Mouse (Mus musculus) hindbrain, embryonic 10.5 days (tissue): ENCODE measurements around the gene Thra. TPM values are rescaled to one million over a fixed set of nuclear protein-coding genes. Genes with fewer than 3 reads are reported as not detected.

Source experiments
- DNase-seq: peaks from one replicate; pipeline ENCODE4 v3.0.0-alpha.2; 2017; ENCODE audit warnings: low spot score
- H3K27ac ChIP-seq: fragments of 300-500 bp; sonication (generic); 2 replicates; pipeline ENCODE4 v1.5.1; 2016; ENCODE audit warnings: mild to moderate bottlenecking, moderate library complexity
- H3K27me3 ChIP-seq: fragments of 300-500 bp; sonication (generic); 2 replicates; pipeline ENCODE4 v1.6.1; 2016; ENCODE audit warnings: mild to moderate bottlenecking; ENCODE audit not compliant: poor library complexity, insufficient read depth, severe bottlenecking
- H3K36me3 ChIP-seq: fragments of 300-500 bp; sonication (generic); 2 replicates; pipeline ENCODE4 v1.6.1; 2016; ENCODE audit warnings: mild to moderate bottlenecking, moderate library complexity
- H3K4me1 ChIP-seq: fragments of 300-500 bp; sonication (generic); replicated peaks from 2 replicates; pipeline ENCODE4 v1.6.1; 2016; ENCODE audit warnings: mild to moderate bottlenecking
- H3K4me3 ChIP-seq: fragments of 300-500 bp; sonication (generic); 2 replicates; pipeline ENCODE4 v1.5.1; 2016; ENCODE audit warnings: mild to moderate bottlenecking, moderate library complexity
- H3K9me3 ChIP-seq: fragments of 300-500 bp; sonication (generic); 2 replicates; pipeline ENCODE4 v1.6.1; 2016; ENCODE audit warnings: mild to moderate bottlenecking, moderate library complexity
- WGBS: fragments of 180-500 bp; shearing (Covaris S2); methylation state at CpG from one replicate; pipeline ENCODE4 v1.1.7; 2016; 5-methylcytosine and 5-hydroxymethylcytosine counted together
- polyA plus RNA-seq: library from polyadenylated mRNA; unstranded; fragments of >200 nt; fragmentation: Nextera tagmentation; extraction: Ambion mirVana; gene quantifications from 2 replicates; pipeline ENCODE4 v1.2.1, GENCODE M21; 2016

The Thra gene
- polyA plus RNA-seq: 12.8 and 22.2 TPM in 2 replicates

DNA sequence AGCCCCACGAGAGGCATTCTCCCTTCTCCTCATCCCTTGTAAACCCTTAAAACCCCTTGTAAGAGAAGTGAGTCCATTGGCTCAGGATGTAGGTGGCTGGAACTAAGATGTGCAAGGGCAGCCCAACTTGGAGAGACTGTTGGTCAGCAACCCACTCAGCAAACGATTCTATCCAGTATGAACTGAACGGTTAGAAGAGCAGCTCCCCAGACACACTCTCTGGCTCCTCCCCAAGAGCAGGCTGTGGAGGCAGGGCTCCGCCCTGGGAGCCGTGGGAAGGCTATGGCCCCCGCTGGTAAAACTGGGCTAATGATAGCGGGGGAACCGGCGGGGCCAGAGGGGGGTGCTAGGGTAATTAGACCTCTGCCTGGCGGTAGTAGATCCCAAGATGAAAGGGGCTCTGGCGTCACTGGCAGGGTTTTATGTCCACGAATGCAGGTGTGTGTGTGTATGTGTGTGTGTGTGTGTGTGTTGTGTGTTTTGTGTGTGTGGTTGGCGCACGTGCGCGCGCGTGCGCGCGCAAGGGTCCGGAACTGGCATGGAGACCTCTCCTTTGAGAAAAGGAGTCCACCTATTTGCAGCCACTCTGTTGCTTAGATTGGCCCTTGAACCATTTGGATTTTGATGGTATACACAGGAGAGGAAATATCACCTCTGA, at the start of gene Thra:
TSS of gene Thra (plus strand) at position 246 of the 658 bp plus-strand sequence.
- peak; percentile 72 for DNase-seq
- peak within 1 kb of the TSS; percentile 83 for H3K4me3 ChIP-seq
- H3K36me3 ChIP-seq: no peaks in the 10 kb centered on the region
- peak within 1 kb of the TSS; percentile 99 for H3K27ac ChIP-seq
- no peaks in the 10 kb centered on the region for H3K9me3 ChIP-seq
- H3K27me3 ChIP-seq: 0 out of 2 replicates have a peak, but pooled peaks cover 3% of the 10 kb centered on the region
- H3K4me1 ChIP-seq: peaks cover 76% of the 10 kb centered on the region
- under 1% methylated on average over 22 of the region's 22 CpGs for WGBS

DNA sequence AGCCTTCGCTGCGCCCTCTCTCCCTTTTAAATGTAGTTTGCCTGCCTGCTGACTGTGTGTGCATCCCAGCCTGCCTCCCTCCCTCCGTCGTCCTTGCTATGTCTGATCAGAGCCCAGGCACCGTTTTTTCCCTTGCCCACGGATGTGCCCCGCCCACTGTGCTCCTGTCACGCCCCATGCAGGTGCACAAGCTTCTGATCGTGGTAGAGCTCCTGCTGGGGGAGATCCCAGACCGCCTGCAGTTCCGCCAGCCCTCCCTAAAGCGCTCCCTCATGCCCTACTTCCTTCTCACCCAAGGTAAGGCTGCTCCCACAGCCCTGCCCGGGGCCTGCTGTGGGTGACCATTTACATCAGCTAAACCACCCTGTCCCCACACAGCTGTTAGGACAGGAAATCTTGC, 47.2 kb upstream of the Thra start:
- no peaks in the 10 kb centered on the region for H3K9me3 ChIP-seq
- H3K36me3 ChIP-seq: peaks cover 90% of the 10 kb centered on the region
- no peak overlapping the region for H3K4me3 ChIP-seq
- DNase-seq: no peak
- H3K27me3 ChIP-seq: no peaks in the 10 kb centered on the region
- no peak overlapping the region for H3K27ac ChIP-seq
- WGBS: 82% methylated on average over 13 of the region's 13 CpGs
- H3K4me1 ChIP-seq: 0 out of 2 replicates have a peak, but pooled peaks cover under 1% of the 10 kb centered on the region

DNA sequence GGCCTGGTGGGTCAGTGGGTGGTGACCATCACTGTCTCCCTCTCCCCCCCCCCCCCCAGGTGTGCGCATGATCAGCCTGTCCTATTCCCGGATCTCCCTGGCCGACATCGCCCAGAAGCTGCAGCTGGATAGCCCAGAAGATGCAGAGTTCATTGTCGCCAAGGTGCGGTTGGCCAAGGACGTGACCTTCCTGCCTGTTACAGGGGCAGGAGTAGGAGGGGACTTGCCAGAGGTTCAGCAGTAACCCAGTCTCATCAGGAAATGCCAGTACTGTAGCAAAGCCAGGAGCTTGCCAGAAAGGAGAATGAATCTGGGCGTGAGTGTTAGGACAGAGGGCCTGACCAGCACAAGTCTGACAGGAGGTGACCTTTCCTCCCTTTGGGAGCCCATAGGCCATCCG, 46.7 kb upstream of the Thra start:
- H3K27ac ChIP-seq: no peak overlapping the region
- no peak overlapping the region for H3K4me3 ChIP-seq
- peaks cover 85% of the 10 kb centered on the region for H3K36me3 ChIP-seq
- WGBS: 91% methylated on average over 9 of the region's 9 CpGs
- no peaks in the 10 kb centered on the region for H3K27me3 ChIP-seq
- H3K4me1 ChIP-seq: 0 out of 2 replicates have a peak, but pooled peaks cover 5% of the 10 kb centered on the region
- no peak for DNase-seq
- no peaks in the 10 kb centered on the region for H3K9me3 ChIP-seq

DNA sequence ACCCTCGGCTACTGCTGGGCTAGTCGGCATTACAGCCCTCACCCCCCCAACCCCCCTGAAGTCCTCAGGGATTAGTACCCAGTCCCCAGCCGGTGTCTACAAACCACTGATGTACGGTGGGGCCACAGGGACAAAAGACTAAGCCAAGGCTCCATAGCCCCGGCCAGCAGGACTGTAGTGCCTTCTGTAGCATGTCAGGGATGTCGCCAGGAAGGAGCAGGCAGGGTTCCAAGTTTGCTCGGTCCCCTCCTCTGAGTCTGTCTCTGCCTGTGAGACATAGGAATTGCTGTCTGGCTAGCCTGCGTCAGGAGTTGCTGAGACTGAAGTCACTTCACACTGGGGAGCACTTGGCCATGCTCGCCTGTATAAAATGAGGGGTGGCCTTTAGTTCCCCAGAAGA, 46.1 kb upstream of the Thra start:
- Histone ChIP-seq H3K27me3 (no peaks in the 10 kb centered on the region), H3K9me3 (no peaks in the 10 kb centered on the region), H3K36me3 (peaks cover 82% of the 10 kb centered on the region), H3K4me1 (0 out of 2 replicates have a peak, but pooled peaks cover 5% of the 10 kb centered on the region), H3K4me3 (no peak overlapping the region), H3K27ac (no peak overlapping the region)
- WGBS: 86% methylated on average over 9 of the region's 9 CpGs
- no peak for DNase-seq

DNA sequence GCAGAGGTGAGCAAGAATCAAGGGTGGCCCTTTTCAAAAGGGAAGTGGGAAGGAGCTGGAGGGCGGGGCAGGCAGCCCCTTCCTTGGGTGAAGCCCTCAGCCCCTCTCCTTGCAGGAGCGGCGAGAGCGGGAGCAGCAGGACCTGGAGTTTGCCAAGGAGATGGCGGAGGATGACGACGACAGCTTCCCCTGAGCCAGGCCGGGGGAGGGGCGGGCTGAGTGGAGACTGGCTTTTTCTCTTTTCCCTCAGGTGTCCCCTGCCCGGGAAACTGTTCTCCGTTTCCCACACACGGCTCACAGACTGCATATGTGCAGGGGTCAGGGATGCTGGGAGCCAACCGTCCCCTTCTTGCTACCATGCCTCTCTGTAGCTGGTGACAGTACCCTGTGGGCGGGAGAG, 45.0 kb upstream of the Thra start:
- DNase-seq: no peak
- 0 out of 2 replicates have a peak overlapping the region, but pooled peaks have one; percentile 31 for H3K27ac ChIP-seq
- 0 out of 2 replicates have a peak, but pooled peaks cover 5% of the 10 kb centered on the region for H3K4me1 ChIP-seq
- no peaks in the 10 kb centered on the region for H3K27me3 ChIP-seq
- WGBS: 75% methylated on average over 14 of the region's 14 CpGs
- peaks cover 71% of the 10 kb centered on the region for H3K36me3 ChIP-seq
- no peak overlapping the region for H3K4me3 ChIP-seq
- H3K9me3 ChIP-seq: no peaks in the 10 kb centered on the region

DNA sequence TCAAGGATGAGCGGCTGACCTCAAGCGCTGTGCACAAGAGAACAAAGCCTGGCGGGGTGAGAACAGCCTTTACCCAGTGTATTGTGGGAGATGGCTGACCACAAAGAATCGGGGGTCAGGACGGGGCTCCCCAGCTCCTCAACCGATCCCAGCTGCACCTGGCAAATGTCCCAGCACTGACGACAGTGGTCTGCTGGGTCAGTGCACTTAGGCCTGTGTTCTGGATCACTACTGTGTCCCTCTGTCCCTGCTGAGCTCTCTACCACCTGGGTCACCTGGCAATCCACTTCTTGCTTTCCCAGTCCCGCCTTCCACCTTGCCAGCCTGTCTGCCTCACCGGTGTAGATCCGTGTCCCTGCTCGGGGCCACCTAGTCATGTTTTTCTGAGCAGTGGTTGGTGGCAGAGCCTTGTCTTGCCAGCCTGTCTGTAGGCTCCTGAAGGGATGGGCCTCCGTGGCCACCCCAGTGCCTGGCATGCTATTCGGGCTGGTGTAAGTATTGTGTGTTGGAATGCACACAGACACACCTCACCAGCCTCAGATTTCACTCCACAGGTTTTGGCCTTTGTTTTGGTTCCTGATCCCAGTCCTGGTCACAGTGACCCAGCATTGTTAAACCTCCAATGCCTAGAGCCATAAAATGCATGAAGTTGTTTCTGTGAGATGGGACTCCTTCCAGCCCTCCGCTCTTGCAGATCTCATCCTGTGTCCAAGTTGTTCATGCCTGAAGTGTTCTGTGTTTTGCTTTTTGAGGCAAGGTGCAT, 43.8 kb upstream of the Thra start:
- Histone ChIP-seq H3K36me3 (peaks cover 58% of the 10 kb centered on the region), H3K9me3 (no peaks in the 10 kb centered on the region), H3K4me1 (0 out of 2 replicates have a peak, but pooled peaks cover 10% of the 10 kb centered on the region), H3K27me3 (no peaks in the 10 kb centered on the region; the same call in 1 of the 2 replicates), H3K4me3 (no peak overlapping the region), H3K27ac (no peak overlapping the region)
- WGBS: 91% methylated on average over 14 of the region's 14 CpGs
- DNase-seq: no peak

DNA sequence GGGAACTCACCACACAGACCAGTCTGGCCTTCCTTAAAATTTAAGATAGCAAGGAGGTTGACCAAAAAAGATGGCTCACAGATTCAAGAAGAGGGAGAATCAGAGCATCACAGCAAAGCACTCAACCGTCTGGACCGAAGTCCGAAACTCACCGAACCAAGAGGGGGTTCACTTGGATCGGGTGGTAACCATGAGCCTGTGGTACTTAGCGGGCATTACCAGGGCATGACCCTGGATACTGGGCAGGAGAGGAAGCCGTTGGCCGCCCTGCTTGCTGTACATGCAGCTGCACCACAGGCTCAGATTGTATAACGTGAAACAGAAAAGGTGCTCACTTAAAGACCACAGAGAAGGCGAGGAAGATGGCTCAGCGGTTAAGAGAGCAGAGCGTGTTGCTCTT, 43.2 kb upstream of the Thra start:
- peaks cover 52% of the 10 kb centered on the region for H3K36me3 ChIP-seq
- no peak overlapping the region for H3K4me3 ChIP-seq
- H3K4me1 ChIP-seq: 0 out of 2 replicates have a peak, but pooled peaks cover 10% of the 10 kb centered on the region
- no peaks in the 10 kb centered on the region for H3K9me3 ChIP-seq
- H3K27ac ChIP-seq: no peak overlapping the region
- DNase-seq: no peak
- WGBS: 90% methylated on average over 12 of the region's 12 CpGs
- no peaks in the 10 kb centered on the region; the same call in 1 of the 2 replicates for H3K27me3 ChIP-seq

DNA sequence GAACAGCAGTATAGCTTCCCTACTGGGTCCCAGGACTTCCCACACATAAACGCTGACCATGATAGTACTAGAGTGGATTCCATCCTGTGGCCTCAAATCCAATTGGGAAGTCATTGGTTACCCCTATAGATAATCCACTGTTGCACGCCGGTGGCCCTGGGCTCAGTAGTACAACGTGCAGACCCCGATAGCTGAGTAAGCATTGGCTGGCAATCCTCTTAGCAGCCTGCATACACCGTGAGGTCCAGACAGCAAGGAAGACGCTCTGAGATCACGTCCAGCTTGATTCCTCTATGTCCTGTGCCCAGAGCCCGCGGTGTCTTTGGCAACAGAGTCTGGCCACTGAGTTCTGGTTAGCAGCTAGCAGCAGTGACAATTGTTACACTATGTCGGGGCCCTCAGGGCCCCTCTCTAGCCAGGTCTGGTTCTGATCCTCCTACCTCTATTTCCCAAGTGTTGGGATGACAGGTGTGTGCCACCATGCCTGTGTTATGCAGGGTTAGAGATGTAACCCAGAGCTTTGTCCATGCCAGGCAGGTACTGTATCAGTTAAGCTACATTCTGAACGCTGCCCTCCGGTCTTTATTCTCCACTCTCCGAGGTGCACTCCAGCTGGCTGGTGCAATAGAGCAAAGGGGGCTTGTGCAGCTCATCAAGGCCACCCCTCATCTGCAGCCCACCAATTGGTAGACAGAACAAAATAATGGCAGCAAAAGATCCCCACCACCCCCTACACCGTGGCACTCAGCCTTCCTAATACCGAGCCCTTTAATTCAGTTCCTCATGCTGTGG, 41.4 kb upstream of the Thra start:
- Histone ChIP-seq H3K36me3 (peaks cover 37% of the 10 kb centered on the region), H3K27ac (no peak overlapping the region), H3K9me3 (no peaks in the 10 kb centered on the region), H3K27me3 (no peaks in the 10 kb centered on the region; the same call in 1 of the 2 replicates), H3K4me3 (no peak overlapping the region), H3K4me1 (0 out of 2 replicates have a peak, but pooled peaks cover 10% of the 10 kb centered on the region)
- no peak for DNase-seq
- 85% methylated on average over 16 of the region's 16 CpGs for WGBS

DNA sequence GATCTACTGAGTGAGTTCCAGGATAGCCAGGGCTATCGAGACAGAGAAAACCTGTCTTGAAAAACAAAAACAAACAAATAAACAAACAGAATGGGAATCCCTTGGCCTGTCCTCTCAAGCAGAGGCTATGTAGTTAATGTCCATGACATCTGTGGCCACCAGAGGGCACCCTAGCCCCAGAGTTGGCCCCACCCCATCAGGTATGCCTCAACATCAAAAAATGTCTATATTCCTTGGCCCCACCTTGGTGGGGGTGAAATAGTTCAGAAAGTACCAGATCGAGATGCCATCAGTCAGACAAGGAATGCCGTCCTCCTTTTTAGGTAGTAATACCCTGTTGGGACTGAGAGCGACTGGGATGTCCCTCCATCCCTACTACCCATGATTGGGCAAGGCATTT, 40.5 kb upstream of the Thra start:
- DNase-seq: peak; percentile 64
- 37% methylated on average over 4 of the region's 4 CpGs for WGBS
- H3K9me3 ChIP-seq: no peaks in the 10 kb centered on the region
- no peaks in the 10 kb centered on the region; the same call in 1 of the 2 replicates for H3K27me3 ChIP-seq
- H3K4me3 ChIP-seq: no peak overlapping the region
- peaks cover 37% of the 10 kb centered on the region for H3K36me3 ChIP-seq
- H3K4me1 ChIP-seq: 0 out of 2 replicates have a peak, but pooled peaks cover 10% of the 10 kb centered on the region
- H3K27ac ChIP-seq: no peak overlapping the region

DNA sequence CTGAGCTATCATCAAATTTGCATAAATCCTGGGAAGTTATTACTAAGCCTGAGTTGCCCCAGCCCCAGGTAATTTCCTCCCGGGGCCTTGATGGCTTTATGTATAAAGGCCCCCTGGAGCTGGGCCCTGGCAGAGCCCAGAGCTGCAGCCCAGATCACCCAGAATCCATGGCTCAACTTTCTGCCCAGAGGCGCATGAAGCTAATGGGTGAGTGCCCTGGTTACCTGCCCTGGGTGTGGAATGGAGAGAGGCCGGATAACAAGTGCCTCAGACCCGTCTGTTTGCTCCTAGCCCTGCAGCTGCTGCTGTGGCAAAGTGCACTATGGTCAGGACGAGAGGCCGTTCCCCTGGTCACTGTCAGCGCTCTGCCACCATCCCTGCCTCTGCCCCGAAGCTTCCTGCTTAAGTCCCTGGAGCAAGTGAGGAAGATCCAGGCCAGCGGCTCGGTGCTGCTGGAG, 39.2 kb upstream of the Thra start, which contains the start of gene Csf3:
TSS of gene Csf3 (plus strand) at position 51 of the 458 bp plus-strand sequence.
- Histone ChIP-seq H3K36me3 (peaks cover 37% of the 10 kb centered on the region), H3K9me3 (no peaks in the 10 kb centered on the region), H3K27ac (no peak within 1 kb of the TSS), H3K4me3 (no peak within 1 kb of the TSS), H3K4me1 (0 out of 2 replicates have a peak, but pooled peaks cover 10% of the 10 kb centered on the region), H3K27me3 (no peaks in the 10 kb centered on the region; the same call in 1 of the 2 replicates)
- 45% methylated on average over 10 of the region's 10 CpGs for WGBS
- no peak for DNase-seq

DNA sequence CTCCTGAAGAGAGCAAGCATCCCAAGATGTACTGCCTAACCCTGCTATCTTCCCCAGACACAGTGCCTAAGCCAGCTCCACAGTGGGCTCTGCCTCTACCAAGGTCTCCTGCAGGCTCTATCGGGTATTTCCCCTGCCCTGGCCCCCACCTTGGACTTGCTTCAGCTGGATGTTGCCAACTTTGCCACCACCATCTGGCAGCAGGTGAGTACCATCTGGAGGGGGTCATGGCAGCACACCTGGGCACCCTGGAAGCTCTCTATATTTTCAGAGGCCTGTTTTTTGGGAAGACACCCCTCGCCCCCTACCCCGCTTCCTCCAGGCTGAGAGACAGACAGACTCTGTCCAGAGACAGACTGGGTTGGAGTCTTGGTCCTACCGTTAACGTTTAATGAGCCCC, 38.1 kb upstream of the Thra start:
- H3K36me3 ChIP-seq: peaks cover 37% of the 10 kb centered on the region
- WGBS: 75% methylated on average over 5 of the region's 5 CpGs
- 0 out of 2 replicates have a peak, but pooled peaks cover 10% of the 10 kb centered on the region for H3K4me1 ChIP-seq
- H3K4me3 ChIP-seq: no peak overlapping the region
- no peaks in the 10 kb centered on the region for H3K9me3 ChIP-seq
- no peak for DNase-seq
- H3K27me3 ChIP-seq: no peaks in the 10 kb centered on the region; the same call in 1 of the 2 replicates
- no peak overlapping the region for H3K27ac ChIP-seq

DNA sequence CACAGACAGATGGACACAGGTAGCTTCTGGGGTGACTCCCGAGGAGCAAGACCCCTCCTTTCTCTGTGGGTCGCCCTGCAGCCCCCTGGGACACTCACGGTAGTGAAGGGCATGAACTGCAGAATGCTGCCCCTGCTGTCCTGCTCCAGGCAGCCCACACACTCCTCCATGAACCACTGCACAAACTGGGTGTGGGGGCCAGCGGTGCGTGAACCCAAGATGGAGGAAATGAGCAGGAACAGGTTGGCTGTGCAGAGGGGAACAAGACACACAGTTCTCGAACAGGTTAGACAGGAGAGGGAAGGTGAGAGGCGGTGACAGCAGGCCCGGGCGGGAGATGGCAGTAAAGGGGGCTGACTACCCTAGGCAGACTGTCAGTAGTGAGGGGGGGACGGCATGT, 35.4 kb upstream of the Thra start:
- WGBS: 92% methylated on average over 10 of the region's 10 CpGs
- no peak for DNase-seq
- H3K36me3 ChIP-seq: peaks cover 63% of the 10 kb centered on the region
- H3K27ac ChIP-seq: no peak overlapping the region
- no peak overlapping the region; the same call in 1 of the 2 replicates for H3K4me3 ChIP-seq
- no peaks in the 10 kb centered on the region; the same call in 1 of the 2 replicates for H3K27me3 ChIP-seq
- H3K9me3 ChIP-seq: no peaks in the 10 kb centered on the region
- 0 out of 2 replicates have a peak, but pooled peaks cover 6% of the 10 kb centered on the region for H3K4me1 ChIP-seq
